Mouse (Mus musculus) liver, postnatal 0 days (tissue): ENCODE results near the gene Ttc21b. TPM values are rescaled to one million over a fixed set of nuclear protein-coding genes. Genes with fewer than 3 reads are reported as not detected.

Source experiments
- ATAC-seq: fragments of 200-750 bp; cut with Nextera tagmentation; 2 replicates; pipeline ENCODE4 v1.8.0; 2017; ENCODE audit warnings: mild to moderate bottlenecking, moderate library complexity
- DNase-seq: peaks from one replicate; pipeline ENCODE4 v3.0.0-alpha.2; 2016
- H3K27ac ChIP-seq: fragments of 300-500 bp; sonication (generic); 2 replicates; pipeline ENCODE4 v1.5.1; 2014; ENCODE audit warnings: antibody characterized with exemption, moderate library complexity, mild to moderate bottlenecking, low read depth
- H3K27me3 ChIP-seq: fragments of 300-500 bp; sonication (generic); 2 replicates; pipeline ENCODE4 v1.6.1; 2014; ENCODE audit warnings: low read length, control low read depth, mixed read lengths; ENCODE audit not compliant: insufficient read depth
- H3K36me3 ChIP-seq: fragments of 300-500 bp; sonication (generic); replicated peaks from 2 replicates; pipeline ENCODE4 v1.6.1; 2014; ENCODE audit warnings: mild to moderate bottlenecking, control low read depth, low read length, moderate library complexity, mixed read lengths; ENCODE audit not compliant: insufficient read depth
- H3K4me1 ChIP-seq: fragments of 300-500 bp; sonication (generic); 2 replicates; pipeline ENCODE4 v1.6.1; 2014; ENCODE audit warnings: antibody characterized with exemption, mild to moderate bottlenecking, control low read depth; ENCODE audit not compliant: insufficient read depth
- H3K4me2 ChIP-seq: fragments of 300-500 bp; sonication (generic); 2 replicates; pipeline ENCODE4 v1.6.1; 2014; ENCODE audit warnings: low read depth, mild to moderate bottlenecking, low read length, moderate library complexity, mixed read lengths
- H3K4me3 ChIP-seq: fragments of 300-500 bp; sonication (generic); 2 replicates; pipeline ENCODE4 v1.5.1; 2014; ENCODE audit warnings: low read depth, low read length
- H3K9ac ChIP-seq: fragments of 300-500 bp; sonication (generic); replicated peaks from 2 replicates; pipeline ENCODE4 v1.6.1; 2014; ENCODE audit warnings: mild to moderate bottlenecking, moderate library complexity
- H3K9me3 ChIP-seq: fragments of 300-500 bp; sonication (generic); 2 replicates; pipeline ENCODE4 v1.6.1; 2016; ENCODE audit warnings: mild to moderate bottlenecking, control low read depth, low read length, mixed read lengths
- CTCF ChIP-seq: sonication (generic); IDR thresholded peaks from 2 replicates; pipeline ENCODE4 v1.5.1; 2016; ENCODE audit warnings: antibody characterized with exemption, low read depth
- EP300 ChIP-seq: IDR thresholded peaks from 2 replicates; pipeline ENCODE4 v1.6.1; 2016; ENCODE audit warnings: antibody characterized with exemption, low read depth, mild to moderate bottlenecking
- WGBS: fragments of 180-500 bp; shearing (Covaris S2); extraction: QIAGEN DNeasy Blood & Tissue Kit; methylation state at CpG from one replicate; pipeline ENCODE4 v1.1.7; 2014; ENCODE audit not compliant: insufficient replicate concordance; 5-methylcytosine and 5-hydroxymethylcytosine counted together
- polyA plus RNA-seq: library from polyadenylated mRNA; unstranded; fragments of >200 nt; fragmentation: Nextera tagmentation; extraction: Ambion mirVana; gene quantifications from 2 replicates; pipeline ENCODE4 v1.2.1, GENCODE M21; 2015

The Ttc21b gene
- polyA plus RNA-seq, 1 experiment from 2014 or later = 0.60 TPM

DNA sequence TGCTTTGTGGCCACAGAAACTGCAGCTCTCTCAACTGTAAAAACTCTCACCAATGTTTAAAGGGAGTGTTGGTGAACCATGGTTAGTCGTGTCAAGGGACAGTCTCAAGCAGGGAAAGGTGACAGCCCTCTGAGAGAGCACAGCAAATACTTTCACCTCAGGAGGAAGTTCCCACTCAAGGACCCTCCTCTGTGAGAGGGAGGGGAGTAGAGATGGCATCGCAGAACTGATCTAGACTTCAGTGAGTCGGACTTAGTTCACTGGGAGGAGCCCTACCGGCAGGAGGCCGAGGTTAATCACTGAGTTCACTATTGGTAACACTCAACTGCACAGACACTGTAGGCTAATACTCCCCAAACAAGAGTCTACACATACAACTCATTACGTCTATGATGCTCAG, 68.9 kb downstream of the Ttc21b start:
- no peaks in the 10 kb centered on the region for H3K36me3 ChIP-seq
- no peaks in the 10 kb centered on the region for H3K27me3 ChIP-seq
- no peaks in the 10 kb centered on the region for H3K9me3 ChIP-seq
- no peak overlapping the region for H3K4me2 ChIP-seq
- no peak for DNase-seq
- no peak for ATAC-seq
- no peak overlapping the region for H3K4me3 ChIP-seq
- H3K4me1 ChIP-seq = no peaks in the 10 kb centered on the region
- WGBS = 72% methylated on average over 6 of the region's 6 CpGs
- H3K27ac ChIP-seq = no peak overlapping the region
- TF ChIP-seq CTCF (no peak), EP300 (no peak)
- no peak overlapping the region for H3K9ac ChIP-seq

DNA sequence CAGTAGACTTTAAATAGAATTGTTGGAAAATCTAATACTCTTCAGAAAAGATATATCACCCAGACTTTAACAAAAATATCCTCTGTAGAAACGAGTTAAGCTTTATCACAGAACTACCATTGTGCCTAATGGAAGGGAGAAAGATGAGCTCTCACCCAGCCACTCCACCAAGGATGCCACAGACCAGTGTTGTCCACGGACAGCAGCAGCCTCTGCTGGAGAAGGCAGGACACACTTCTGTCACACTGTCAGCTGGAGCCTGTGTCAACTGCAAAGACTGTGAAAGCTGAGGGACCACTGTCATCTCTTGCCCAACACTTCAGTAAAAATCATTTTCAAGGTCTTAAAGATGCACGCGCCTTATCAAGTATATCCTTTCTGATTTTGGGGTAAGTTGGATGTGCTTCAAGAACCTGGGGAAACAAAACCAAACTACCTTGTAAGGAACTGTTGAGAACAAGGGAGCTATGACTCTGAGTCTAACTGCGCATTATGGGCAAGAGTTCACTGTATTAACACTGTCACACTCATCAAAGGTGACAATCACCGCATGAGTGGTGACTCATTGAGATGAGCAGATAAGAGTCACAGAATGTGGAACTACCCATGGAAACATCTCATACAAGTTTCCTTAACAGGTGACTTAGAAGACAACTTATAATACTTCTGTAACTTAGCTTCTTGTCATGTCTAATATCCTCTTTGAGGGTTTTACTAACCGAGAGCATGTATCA, 71.8 kb downstream of the Ttc21b start:
- no peaks in the 10 kb centered on the region for H3K9me3 ChIP-seq
- H3K4me3 ChIP-seq = no peak overlapping the region
- no peak for DNase-seq
- no peak overlapping the region for H3K27ac ChIP-seq
- no peak overlapping the region for H3K9ac ChIP-seq
- TF ChIP-seq CTCF (peak; percentile 40), EP300 (no peak)
- H3K36me3 ChIP-seq = no peaks in the 10 kb centered on the region
- no peak for ATAC-seq
- no peaks in the 10 kb centered on the region for H3K4me1 ChIP-seq
- WGBS = 80% methylated on average over 7 of the region's 7 CpGs
- no peak overlapping the region for H3K4me2 ChIP-seq
- no peaks in the 10 kb centered on the region for H3K27me3 ChIP-seq

DNA sequence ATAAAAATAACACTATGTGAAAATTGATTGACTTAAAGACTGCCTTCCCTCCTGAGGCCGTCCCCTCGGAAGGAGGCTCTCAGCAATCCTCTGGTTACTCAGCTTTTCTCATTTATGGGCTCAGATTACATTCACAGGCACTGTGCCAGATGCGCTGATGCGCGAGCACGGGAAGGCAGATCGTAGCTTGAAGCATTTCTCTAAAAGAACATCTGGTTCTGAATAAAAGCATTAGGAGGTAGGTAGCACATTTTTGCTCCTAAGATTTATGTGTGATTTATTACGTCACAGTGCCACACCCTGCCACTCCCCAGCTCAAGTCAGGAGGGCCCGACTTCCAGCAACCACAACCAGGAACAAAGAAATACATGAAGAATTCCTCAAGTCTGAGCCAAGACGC, 76.1 kb downstream of the Ttc21b start:
- Histone ChIP-seq H3K27ac (no peak overlapping the region), H3K4me1 (no peaks in the 10 kb centered on the region), H3K9me3 (no peaks in the 10 kb centered on the region), H3K27me3 (no peaks in the 10 kb centered on the region), H3K9ac (no peak overlapping the region), H3K4me2 (no peak overlapping the region), H3K4me3 (no peak overlapping the region), H3K36me3 (no peaks in the 10 kb centered on the region)
- no peak for TF ChIP-seq EP300
- TF ChIP-seq CTCF = no peak
- no peak for DNase-seq
- 72% methylated on average over 10 of the region's 10 CpGs for WGBS
- no peak for ATAC-seq

DNA sequence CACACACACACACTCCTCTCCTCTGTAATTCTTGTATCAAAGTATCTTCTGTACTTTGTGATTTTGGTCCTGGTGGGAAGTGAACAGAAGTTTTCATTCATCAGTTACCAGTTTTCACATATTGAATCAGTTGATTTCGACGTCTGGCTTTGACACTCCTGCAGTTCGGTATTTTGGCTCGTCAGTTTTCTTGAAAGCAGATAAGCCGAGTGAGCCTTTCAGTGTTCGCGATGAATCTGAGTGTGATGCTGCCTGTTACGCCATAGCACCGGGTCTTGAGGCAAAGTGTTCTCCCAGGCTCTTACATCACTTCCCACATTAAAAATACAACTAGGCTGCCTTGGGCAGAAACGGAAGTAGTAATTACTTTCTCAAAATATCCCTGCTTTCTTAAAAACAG, 76.6 kb downstream of the Ttc21b start:
- H3K4me2 ChIP-seq = no peak overlapping the region
- H3K36me3 ChIP-seq = no peaks in the 10 kb centered on the region
- TF ChIP-seq EP300 (no peak), CTCF (no peak)
- no peaks in the 10 kb centered on the region for H3K4me1 ChIP-seq
- H3K27ac ChIP-seq = no peak overlapping the region
- no peak overlapping the region for H3K4me3 ChIP-seq
- no peaks in the 10 kb centered on the region for H3K27me3 ChIP-seq
- peak; percentile 18 for DNase-seq
- 55% methylated on average over 10 of the region's 10 CpGs for WGBS
- no peak overlapping the region for H3K9ac ChIP-seq
- ATAC-seq = no peak
- no peaks in the 10 kb centered on the region for H3K9me3 ChIP-seq

DNA sequence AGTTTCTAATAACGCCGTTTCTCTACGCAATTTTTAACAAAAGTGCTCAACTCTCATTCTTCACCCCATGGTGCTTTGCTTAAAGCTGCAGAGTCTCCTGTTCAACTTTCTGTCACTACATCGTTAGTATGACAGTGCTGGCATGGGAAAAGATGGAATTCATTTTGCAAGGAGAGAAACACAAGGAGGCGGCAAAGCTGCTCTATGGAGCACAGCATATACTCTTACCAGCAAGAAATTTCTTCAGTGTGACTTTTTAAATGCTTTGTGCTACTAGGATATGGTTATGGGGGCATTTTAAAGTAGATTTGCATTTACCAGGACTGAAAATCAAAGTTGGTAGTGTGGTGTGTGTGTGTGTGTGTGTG, 77.6 kb downstream of the Ttc21b start:
- Histone ChIP-seq H3K27me3 (no peaks in the 10 kb centered on the region), H3K4me1 (no peaks in the 10 kb centered on the region), H3K9ac (no peak overlapping the region), H3K9me3 (no peaks in the 10 kb centered on the region), H3K27ac (no peak overlapping the region), H3K36me3 (no peaks in the 10 kb centered on the region), H3K4me3 (no peak overlapping the region), H3K4me2 (no peak overlapping the region)
- DNase-seq = no peak
- 86% methylated on average over 5 of the region's 5 CpGs for WGBS
- no peak for TF ChIP-seq EP300
- no peak for TF ChIP-seq CTCF
- ATAC-seq = no peak

DNA sequence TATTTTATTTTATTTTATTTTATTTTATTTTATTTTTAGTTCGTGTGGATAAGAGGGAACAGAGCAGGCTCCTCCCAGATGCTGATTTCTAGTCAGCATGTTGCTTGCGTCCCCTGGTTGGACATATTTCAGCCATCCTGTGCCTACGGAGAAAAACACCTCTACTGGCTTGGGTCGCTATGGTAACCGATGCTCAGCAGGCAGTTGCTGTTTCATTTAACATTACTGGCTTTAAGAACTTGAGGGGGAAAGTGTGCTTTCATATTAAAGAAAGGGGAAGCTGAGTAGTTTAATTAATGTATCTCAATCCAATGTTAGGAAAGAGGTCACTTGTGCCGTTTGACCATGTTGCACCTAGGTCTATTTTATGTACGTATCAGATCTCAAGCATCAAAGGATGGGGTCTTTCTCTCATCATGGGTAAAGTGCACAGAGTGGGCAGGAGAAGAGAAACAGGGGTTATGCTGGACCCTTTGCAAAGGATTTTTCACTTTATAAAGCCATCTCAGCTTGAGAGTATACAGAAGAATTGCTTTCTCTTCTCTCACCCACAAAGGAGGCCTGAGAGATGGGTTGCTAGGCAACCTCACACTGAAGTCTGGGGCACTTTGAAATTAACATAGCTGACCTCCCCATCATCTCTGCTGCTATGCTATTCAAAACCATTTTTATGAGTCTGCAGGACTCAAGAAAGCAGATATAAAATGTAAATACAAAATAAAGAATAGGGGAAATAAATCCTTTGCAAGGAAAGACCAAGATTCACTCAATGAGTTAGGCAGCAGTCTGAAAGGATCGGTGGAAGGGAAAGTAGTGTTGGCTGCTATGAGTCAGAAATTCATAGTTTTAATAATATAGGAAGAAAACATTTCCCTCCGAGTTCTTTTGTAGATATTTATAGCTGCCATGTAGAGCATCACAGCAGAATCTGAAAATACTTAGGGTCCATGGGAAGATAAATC, 78.2 kb downstream of the Ttc21b start:
- Histone ChIP-seq H3K36me3 (no peaks in the 10 kb centered on the region), H3K9ac (no peak overlapping the region), H3K27ac (no peak overlapping the region), H3K4me1 (no peaks in the 10 kb centered on the region), H3K27me3 (no peaks in the 10 kb centered on the region), H3K9me3 (no peaks in the 10 kb centered on the region), H3K4me2 (no peak overlapping the region), H3K4me3 (no peak overlapping the region)
- DNase-seq (no peak), ATAC-seq (no peak)
- 75% methylated on average over 9 of the region's 9 CpGs for WGBS
- no peak for TF ChIP-seq CTCF
- TF ChIP-seq EP300 = no peak
